Mouse (Mus musculus) MEL (cell line): Measurements from ENCODE around the gene Sema5a. TPM values are rescaled to one million over a fixed set of nuclear protein-coding genes. Genes with fewer than 3 reads are reported as not detected.

ENCODE experiments used
- DNase-seq: peaks from one replicate; pipeline ENCODE4 v3.0.0; 2011; ENCODE audit warnings: low read depth, low spot score
- H3K27ac ChIP-seq: 2 replicates; pipeline ENCODE4 v1.5.1; 2012; ENCODE audit warnings: low read depth, mild to moderate bottlenecking, control low read depth, low read length, moderate library complexity; ENCODE audit not compliant: control insufficient read depth
- H3K27me3 ChIP-seq, 2 experiments: fragments of 150-350 bp in 1 of 2; sonication (generic) in 1 of 2; 2 replicates each; pipeline ENCODE4 v1.6.1; 2012; ENCODE audit warnings: low read length in 2 of 2, mild to moderate bottlenecking in 2 of 2, improper control_type of control experiment in 1 of 2, moderate library complexity in 1 of 2; ENCODE audit not compliant: insufficient read depth in 2 of 2, control insufficient read depth in 1 of 2
- H3K36me3 ChIP-seq, 2 experiments: 2 replicates each; pipeline ENCODE4 v1.6.1; 2012 to 2014; ENCODE audit warnings: low read length in 2 of 2, improper control_type of control experiment in 1 of 2, inconsistent platforms in 1 of 2, mild to moderate bottlenecking in 1 of 2; ENCODE audit not compliant: insufficient read depth in 2 of 2, control insufficient read depth in 1 of 2
- H3K4me1 ChIP-seq, 2 experiments: fragments of 150-350 bp in 1 of 2; sonication (generic) in 1 of 2; 2 replicates each; pipeline ENCODE4 v1.6.1; 2012; ENCODE audit warnings: low read length in 2 of 2, improper control_type of control experiment in 1 of 2, mild to moderate bottlenecking in 1 of 2; ENCODE audit not compliant: insufficient read depth in 2 of 2, control insufficient read depth in 1 of 2
- H3K4me3 ChIP-seq, 2 experiments: fragments of 150-350 bp in 1 of 2; sonication (generic) in 1 of 2; 2 replicates each; pipeline ENCODE4 v1.5.1; 2012; ENCODE audit warnings: low read depth in 2 of 2, low read length in 2 of 2, mild to moderate bottlenecking in 2 of 2, moderate library complexity in 2 of 2, control low read depth in 1 of 2, improper control_type of control experiment in 1 of 2; ENCODE audit not compliant: control insufficient read depth in 1 of 2, insufficient read depth in 1 of 2
- H3K79me2 ChIP-seq: 2 replicates; pipeline ENCODE4 v1.6.1; 2012; ENCODE audit warnings: mild to moderate bottlenecking, low read length, moderate library complexity; ENCODE audit not compliant: control insufficient read depth, poor library complexity, insufficient read depth
- H3K9ac ChIP-seq: 2 replicates; pipeline ENCODE4 v1.6.1; 2012; ENCODE audit warnings: low read depth, mild to moderate bottlenecking, control low read depth, low read length, moderate library complexity; ENCODE audit not compliant: control insufficient read depth, poor library complexity, severe bottlenecking
- H3K9me3 ChIP-seq: fragments of 150-350 bp; sonication (generic); replicated peaks from 2 replicates; pipeline ENCODE4 v1.6.1; 2012; ENCODE audit warnings: mild to moderate bottlenecking, low read length, improper control_type of control experiment, moderate library complexity; ENCODE audit not compliant: insufficient read depth
- BHLHE40 ChIP-seq: IDR thresholded peaks from 2 replicates; pipeline ENCODE4 v1.6.1; 2012; ENCODE audit warnings: low read depth, mild to moderate bottlenecking, inconsistent platforms, low read length, improper control_type of control experiment, borderline replicate concordance
- CTCF ChIP-seq, 3 experiments: IDR thresholded peaks in 2 of 3; conservative IDR thresholded peaks in 1 of 3; 2 replicates each; pipeline ENCODE4 v1.5.1; 2011 to 2012; ENCODE audit warnings: low read length in 3 of 3, low read depth in 2 of 3, mild to moderate bottlenecking in 2 of 3, improper control_type of control experiment in 1 of 3, inconsistent platforms in 1 of 3, mixed read lengths in 1 of 3, moderate library complexity in 1 of 3; ENCODE audit not compliant: control insufficient read depth in 1 of 3, insufficient read depth in 1 of 3, poor library complexity in 1 of 3, severe bottlenecking in 1 of 3
- EP300 ChIP-seq, 2 experiments: IDR thresholded peaks; 2 replicates each; pipeline ENCODE4 v1.6.1; 2011; ENCODE audit warnings: improper control_type of control experiment in 2 of 2, low read length in 2 of 2, low read depth in 1 of 2, mild to moderate bottlenecking in 1 of 2
- KAT2A ChIP-seq: conservative IDR thresholded peaks from 2 replicates; pipeline ENCODE4 v1.6.1; 2012; ENCODE audit warnings: low read depth, low read length, improper control_type of control experiment, inconsistent platforms
- MAFK ChIP-seq: IDR thresholded peaks from 2 replicates; pipeline ENCODE4 v1.6.1; 2011; ENCODE audit warnings: low read depth, mild to moderate bottlenecking, low read length, improper control_type of control experiment, borderline replicate concordance
- MAX ChIP-seq: IDR thresholded peaks from 2 replicates; pipeline ENCODE4 v1.6.1; 2011; ENCODE audit warnings: low read length, improper control_type of control experiment
- MAZ ChIP-seq: IDR thresholded peaks from 2 replicates; pipeline ENCODE4 v1.6.1; 2012; ENCODE audit warnings: low read depth, mild to moderate bottlenecking, inconsistent platforms, low read length, improper control_type of control experiment
- MYB ChIP-seq: IDR thresholded peaks from 2 replicates; pipeline ENCODE4 v1.6.1; 2011; ENCODE audit warnings: mild to moderate bottlenecking, low read depth, low read length, improper control_type of control experiment
- MYC ChIP-seq: IDR thresholded peaks from 2 replicates; pipeline ENCODE4 v1.6.1; 2011; ENCODE audit warnings: low read depth, mild to moderate bottlenecking, low read length, improper control_type of control experiment, moderate library complexity
- NELFE ChIP-seq: IDR thresholded peaks from 2 replicates; pipeline ENCODE4 v1.6.1; 2011; ENCODE audit warnings: low read depth, low read length, improper control_type of control experiment
- NRF1 ChIP-seq: IDR thresholded peaks from 2 replicates; pipeline ENCODE4 v1.6.1; 2014; ENCODE audit warnings: low read depth, mild to moderate bottlenecking, inconsistent platforms, low read length, improper control_type of control experiment, moderate library complexity; ENCODE audit not compliant: poor library complexity, insufficient read depth, severe bottlenecking
- POLR2A ChIP-seq, 2 experiments: IDR thresholded peaks; 2 replicates each; pipeline ENCODE4 v1.6.1; 2011 to 2012; ENCODE audit warnings: low read length in 2 of 2, mild to moderate bottlenecking in 2 of 2, control low read depth in 1 of 2, improper control_type of control experiment in 1 of 2, low read depth in 1 of 2, moderate library complexity in 1 of 2; ENCODE audit not compliant: control insufficient read depth in 1 of 2, insufficient read depth in 1 of 2, poor library complexity in 1 of 2
- RAD21 ChIP-seq: IDR thresholded peaks from 2 replicates; pipeline ENCODE4 v1.6.1; 2011; ENCODE audit warnings: mild to moderate bottlenecking, low read depth, low read length, improper control_type of control experiment
- RCOR1 ChIP-seq: IDR thresholded peaks from 2 replicates; pipeline ENCODE4 v1.6.1; 2012; ENCODE audit warnings: low read depth, mild to moderate bottlenecking, inconsistent platforms, low read length, improper control_type of control experiment
- TAL1 ChIP-seq: IDR thresholded peaks from 2 replicates; pipeline ENCODE4 v1.6.1; 2012; ENCODE audit warnings: mild to moderate bottlenecking, inconsistent platforms, low read length, moderate library complexity, mixed read lengths
- TBP ChIP-seq: IDR thresholded peaks from 2 replicates; pipeline ENCODE4 v1.8.0; 2011; ENCODE audit warnings: low read depth, low read length, improper control_type of control experiment
- USF2 ChIP-seq, 2 experiments: IDR thresholded peaks; 2 replicates each; pipeline ENCODE4 v1.6.1; 2011 to 2012; ENCODE audit warnings: improper control_type of control experiment in 2 of 2, low read length in 2 of 2, borderline replicate concordance in 1 of 2, inconsistent platforms in 1 of 2, low read depth in 1 of 2, mild to moderate bottlenecking in 1 of 2; ENCODE audit not compliant: insufficient read depth in 1 of 2
- ZMIZ1 ChIP-seq: IDR thresholded peaks from 2 replicates; pipeline ENCODE4 v1.6.1; 2012; ENCODE audit warnings: low read depth, mild to moderate bottlenecking, inconsistent platforms, low read length, improper control_type of control experiment, moderate library complexity
- polyA plus RNA-seq, 2 experiments: library from polyadenylated mRNA; stranded (reverse) in 1 of 2; unstranded in 1 of 2; fragments of >175 nt in 1 of 2; fragments of >200 nt in 1 of 2; gene quantifications; 2 replicates each; pipeline versions ENCODE4 v1.2.1 to v1.2.4; 2012; ENCODE audit warnings: low replicate concordance in 2 of 2, low read depth in 1 of 2; ENCODE audit not compliant: insufficient read length in 2 of 2, insufficient read depth in 1 of 2, missing spikeins in 1 of 2
- total RNA-seq: library from RNA; depleted of rRNA; stranded (reverse); fragments of 300-350 nt; gene quantifications from 2 replicates; pipeline ENCODE4 v1.2.3, GENCODE M21; 2012

Gene Sema5a
- total and polyA plus RNA-seq, 3 experiments = not detected

DNA sequence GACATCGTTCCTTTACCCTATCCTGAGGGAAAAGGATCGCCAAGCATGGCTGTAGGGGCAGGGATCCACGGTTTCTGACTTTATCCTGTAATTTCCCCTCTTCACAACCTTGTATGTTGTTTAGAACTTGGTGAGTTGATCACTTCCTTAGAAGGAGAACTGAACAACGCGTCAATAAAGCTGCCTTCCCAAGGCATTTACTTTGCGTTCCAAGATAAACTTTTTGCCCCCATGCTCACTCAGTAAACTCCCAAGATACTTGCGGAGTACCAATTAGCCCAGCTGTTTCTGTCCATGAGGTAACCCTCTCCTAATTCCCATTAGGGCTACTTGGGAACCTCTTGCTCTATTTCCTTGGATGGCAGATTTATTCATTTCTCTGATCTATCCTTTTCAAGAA, 786 bp upstream of the Sema5a start:
- Histone ChIP-seq H3K9me3 (no peaks in the 10 kb centered on the region), H3K79me2 (no peaks in the 10 kb centered on the region), H3K9ac (no peak overlapping the region), H3K27ac (no peak overlapping the region), H3K36me3 (no peaks in the 10 kb centered on the region), H3K4me3 (no peak overlapping the region), H3K27me3 (no peaks in the 10 kb centered on the region), H3K4me1 (no peaks in the 10 kb centered on the region)
- TF ChIP-seq CTCF (IDR thresholded peaks at IDR 0.05 in 2 of 3, conservative IDR thresholded peaks at IDR 0.05 in 1 of 3; ENCODE audit: control insufficient read depth in 1 of 3, insufficient read depth in 1 of 3, low read depth in 2 of 3, low read length in 3 of 3, poor library complexity in 1 of 3, severe bottlenecking in 1 of 3) = no peak
- DNase-seq = no peak

DNA sequence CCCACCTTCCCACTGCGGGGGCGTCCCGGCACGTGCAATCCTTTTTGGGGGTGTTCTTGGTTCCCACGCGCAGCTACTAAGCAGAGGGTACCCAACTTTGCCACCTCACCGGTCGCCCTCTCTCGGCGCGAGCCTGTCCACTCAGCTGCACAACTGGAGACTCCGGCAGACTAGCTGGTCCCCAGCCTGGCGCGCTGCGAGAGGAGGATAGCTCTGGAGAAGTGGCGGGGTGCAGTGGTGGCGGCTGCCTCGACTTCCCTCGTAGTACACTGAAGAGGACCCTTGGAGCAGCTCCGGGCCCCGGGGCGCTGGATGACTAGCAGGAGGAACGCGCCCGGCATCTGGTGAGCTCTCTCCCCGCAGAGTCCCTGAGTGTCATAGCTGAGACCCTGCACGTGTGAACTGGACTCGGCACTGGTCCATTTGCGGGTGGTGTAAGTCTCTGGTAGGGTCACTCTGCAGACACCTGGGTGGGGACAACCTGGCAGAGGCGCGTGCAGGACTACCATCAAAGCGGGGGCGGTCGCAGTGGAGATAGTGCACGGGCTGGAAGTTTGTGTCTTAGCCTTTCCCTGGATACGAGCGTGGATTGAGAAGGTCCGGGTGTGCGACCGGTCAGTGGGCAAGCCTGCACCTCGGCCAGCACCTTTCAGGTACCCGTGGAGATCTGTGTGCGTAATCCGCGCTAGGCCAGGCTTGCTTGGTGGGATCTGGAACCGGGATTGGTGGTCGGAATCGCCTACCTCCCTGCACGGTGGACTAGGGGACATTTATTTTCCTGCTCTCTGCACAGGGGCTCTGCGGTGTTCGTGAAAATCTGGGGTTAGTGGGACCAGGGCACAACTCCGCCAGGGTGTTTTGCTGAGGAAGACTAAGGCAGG, 586 bp downstream of the Sema5a start:
- no peak for DNase-seq
- H3K79me2 ChIP-seq = no peaks in the 10 kb centered on the region
- no peaks in the 10 kb centered on the region for H3K27me3 ChIP-seq
- H3K27ac ChIP-seq = no peak overlapping the region
- no peak for TF ChIP-seq MYB
- no peak for TF ChIP-seq KAT2A
- TF ChIP-seq USF2 (IDR thresholded peaks at IDR 0.05; ENCODE audit: borderline replicate concordance in 1 of 2, insufficient read depth in 1 of 2, low read depth in 1 of 2, low read length in 2 of 2) = no peak
- TF ChIP-seq CTCF (IDR thresholded peaks at IDR 0.05 in 2 of 3, conservative IDR thresholded peaks at IDR 0.05 in 1 of 3; ENCODE audit: control insufficient read depth in 1 of 3, insufficient read depth in 1 of 3, low read depth in 2 of 3, low read length in 3 of 3, poor library complexity in 1 of 3, severe bottlenecking in 1 of 3) = no peak
- TF ChIP-seq MYC = no peak
- TF ChIP-seq TBP = no peak
- no peak for TF ChIP-seq ZMIZ1
- TF ChIP-seq NELFE = no peak
- TF ChIP-seq POLR2A (IDR thresholded peaks at IDR 0.05; ENCODE audit: control insufficient read depth in 1 of 2, insufficient read depth in 1 of 2, low read depth in 1 of 2, low read length in 2 of 2, poor library complexity in 1 of 2) = no peak
- TF ChIP-seq NRF1 = no peak
- no peak for TF ChIP-seq RAD21
- no peak for TF ChIP-seq BHLHE40
- TF ChIP-seq RCOR1 = no peak
- no peak for TF ChIP-seq MAX
- TF ChIP-seq MAZ = no peak
- no peak for TF ChIP-seq EP300 (IDR thresholded peaks at IDR 0.05; ENCODE audit: low read depth in 1 of 2, low read length in 2 of 2)
- no peak for TF ChIP-seq TAL1
- no peak for TF ChIP-seq MAFK
- H3K4me1 ChIP-seq = no peaks in the 10 kb centered on the region
- H3K9ac ChIP-seq = no peak overlapping the region
- H3K9me3 ChIP-seq = no peaks in the 10 kb centered on the region
- H3K36me3 ChIP-seq = no peaks in the 10 kb centered on the region
- H3K4me3 ChIP-seq = no peak overlapping the region
